Mouse (Mus musculus): ENCODE results near the gene Zfp609. TPM values are rescaled to one million over a fixed set of nuclear protein-coding genes. Genes with fewer than 3 reads are reported as not detected.
A peak's percentile ranks its signal among the peaks of the same experiment; 100 is the strongest.

Zfp609 gene
- polyA plus RNA-seq, 1 experiment from 2014 or later: 7.1 TPM

DNA sequence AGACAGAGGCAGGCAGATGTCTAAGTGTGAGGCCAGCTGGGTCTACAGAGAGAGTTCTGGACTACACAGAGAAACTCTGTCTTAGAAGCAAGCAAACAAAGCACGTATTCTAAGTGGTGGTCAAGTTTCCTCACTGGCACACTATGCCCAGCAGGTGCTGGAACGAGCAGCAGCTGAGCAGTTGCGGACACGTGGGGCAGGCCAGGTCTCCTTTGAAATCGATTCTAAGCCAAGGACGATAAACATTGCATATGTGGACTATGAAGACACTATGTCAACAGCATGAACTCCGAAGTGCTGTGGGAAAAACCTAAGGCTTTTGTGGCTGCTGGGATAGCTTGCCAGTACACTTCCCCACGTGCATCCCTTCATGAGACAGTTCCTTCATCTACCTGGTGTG lies 67.4 kb downstream of the Zfp609 start:
- 84% methylated on average over 8 of the region's 8 CpGs for WGBS
- Histone ChIP-seq H3K9me3 (replicated peaks) (no peaks in the 10 kb centered on the region), H3K9ac (no peak overlapping the region), H3K36me3 (no peaks in the 10 kb centered on the region), H3K4me1 (replicated peaks) (peaks cover 33% of the 10 kb centered on the region), H3K4me2 (no peak overlapping the region), H3K27me3 (replicated peaks) (no peaks in the 10 kb centered on the region), H3K4me3 (no peak overlapping the region), H3K27ac (ENCODE audit: poor library complexity, severe bottlenecking) (no peak overlapping the region)
- ATAC-seq (ENCODE audit: insufficient number of reproducible peaks, low FRiP score): no peak

DNA sequence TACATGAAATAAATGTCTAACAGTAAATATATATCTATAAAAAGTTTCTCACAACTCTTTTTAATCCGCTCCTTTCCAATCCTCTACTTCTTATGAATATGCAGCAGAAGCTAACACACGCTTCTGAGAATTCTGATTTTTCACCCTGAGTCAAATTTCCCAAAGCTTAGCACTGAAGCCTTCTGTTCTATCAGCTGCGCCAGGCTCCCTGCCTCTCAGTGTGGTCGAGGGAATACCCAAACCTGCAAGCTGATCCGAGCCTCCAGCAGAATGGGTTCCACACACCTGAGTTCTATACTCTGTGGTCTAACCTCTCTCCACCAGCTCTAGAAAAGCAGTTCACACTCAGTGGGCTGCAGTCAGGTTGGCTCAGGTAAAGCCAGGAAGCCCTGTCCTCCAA lies 68.1 kb downstream of the Zfp609 start:
- Histone ChIP-seq H3K9me3 (replicated peaks) (no peaks in the 10 kb centered on the region), H3K36me3 (no peaks in the 10 kb centered on the region), H3K4me3 (no peak overlapping the region), H3K9ac (no peak overlapping the region), H3K27me3 (replicated peaks) (no peaks in the 10 kb centered on the region), H3K27ac (ENCODE audit: poor library complexity, severe bottlenecking) (no peak overlapping the region), H3K4me2 (no peak overlapping the region), H3K4me1 (replicated peaks) (peaks cover 33% of the 10 kb centered on the region)
- no peak for ATAC-seq (ENCODE audit: insufficient number of reproducible peaks, low FRiP score)
- 86% methylated on average over 5 of the region's 5 CpGs for WGBS

DNA sequence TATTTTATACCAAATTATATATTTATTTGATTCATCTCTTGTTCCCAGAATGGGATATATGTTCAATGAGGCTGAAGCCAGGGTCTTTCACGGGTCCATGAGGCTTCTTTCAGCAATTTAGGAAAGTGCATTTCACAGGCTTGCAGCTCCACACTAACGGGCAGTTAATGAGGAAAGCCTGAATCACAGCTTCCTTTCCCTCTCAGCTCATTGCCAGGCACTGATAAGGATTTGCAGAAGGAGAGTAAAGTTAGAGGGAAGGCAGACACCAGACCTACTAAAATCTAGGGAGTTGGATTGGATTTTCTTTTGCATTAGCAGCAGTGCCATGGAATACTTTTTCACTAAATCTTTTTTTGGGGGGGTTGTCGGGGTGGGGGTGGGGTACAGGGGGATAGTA lies 69.5 kb downstream of the Zfp609 start:
- no peak overlapping the region for H3K4me3 ChIP-seq
- 25% methylated on average over 3 of the region's 3 CpGs for WGBS
- H3K4me2 ChIP-seq: no peak overlapping the region
- no peaks in the 10 kb centered on the region for H3K27me3 ChIP-seq (replicated peaks)
- H3K27ac ChIP-seq (ENCODE audit: poor library complexity, severe bottlenecking): peak overlapping the region; percentile 69
- H3K9me3 ChIP-seq (replicated peaks): 0 out of 2 replicates have a peak, but pooled peaks cover 3% of the 10 kb centered on the region
- H3K36me3 ChIP-seq: no peaks in the 10 kb centered on the region
- H3K4me1 ChIP-seq (replicated peaks): peaks cover 33% of the 10 kb centered on the region
- no peak for ATAC-seq (ENCODE audit: insufficient number of reproducible peaks, low FRiP score)
- no peak overlapping the region for H3K9ac ChIP-seq

DNA sequence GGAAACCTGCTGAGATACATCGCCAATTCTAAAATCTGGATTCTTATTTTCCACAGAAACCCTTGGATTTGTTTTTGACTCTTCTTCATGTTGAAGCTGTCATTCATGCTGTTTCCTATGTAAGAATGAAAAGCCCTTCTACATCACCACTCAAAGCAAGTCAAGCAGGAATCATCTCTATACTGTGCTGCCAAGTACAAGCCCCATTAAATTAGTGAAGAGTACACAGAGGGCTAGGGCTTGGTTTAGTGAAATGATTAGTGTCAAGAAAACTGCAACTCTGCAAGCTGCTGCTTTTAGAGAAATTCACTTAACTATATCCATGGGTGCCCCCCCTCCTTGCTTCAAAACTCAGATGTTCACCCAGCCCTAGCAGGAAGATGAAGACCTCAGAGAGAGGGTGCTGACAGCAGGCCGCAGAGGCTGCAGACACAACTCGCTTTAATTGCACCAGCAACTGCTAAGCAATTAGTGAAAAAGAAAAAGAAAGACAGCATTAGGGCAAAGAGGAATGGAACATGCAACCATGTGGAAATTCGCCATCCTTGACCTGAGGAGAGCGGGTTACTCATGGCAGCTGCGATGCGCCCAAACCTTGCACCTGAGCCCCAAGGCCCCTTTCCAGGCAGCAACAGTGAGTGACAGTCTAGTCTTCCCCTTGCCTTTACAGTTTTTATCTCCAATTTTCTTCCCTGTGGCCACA lies 71.5 kb downstream of the Zfp609 start:
- no peak overlapping the region for H3K4me2 ChIP-seq
- 0 out of 2 replicates have a peak, but pooled peaks cover 5% of the 10 kb centered on the region for H3K9me3 ChIP-seq (replicated peaks)
- peaks cover 32% of the 10 kb centered on the region for H3K4me1 ChIP-seq (replicated peaks)
- no peak overlapping the region for H3K4me3 ChIP-seq
- no peak for ATAC-seq (ENCODE audit: insufficient number of reproducible peaks, low FRiP score)
- no peaks in the 10 kb centered on the region for H3K27me3 ChIP-seq (replicated peaks)
- H3K36me3 ChIP-seq: no peaks in the 10 kb centered on the region
- H3K9ac ChIP-seq: 0 out of 2 replicates have a peak overlapping the region, but pooled peaks have one; percentile 30
- H3K27ac ChIP-seq (ENCODE audit: poor library complexity, severe bottlenecking): no peak overlapping the region
- WGBS: 81% methylated on average over 7 of the region's 7 CpGs

DNA sequence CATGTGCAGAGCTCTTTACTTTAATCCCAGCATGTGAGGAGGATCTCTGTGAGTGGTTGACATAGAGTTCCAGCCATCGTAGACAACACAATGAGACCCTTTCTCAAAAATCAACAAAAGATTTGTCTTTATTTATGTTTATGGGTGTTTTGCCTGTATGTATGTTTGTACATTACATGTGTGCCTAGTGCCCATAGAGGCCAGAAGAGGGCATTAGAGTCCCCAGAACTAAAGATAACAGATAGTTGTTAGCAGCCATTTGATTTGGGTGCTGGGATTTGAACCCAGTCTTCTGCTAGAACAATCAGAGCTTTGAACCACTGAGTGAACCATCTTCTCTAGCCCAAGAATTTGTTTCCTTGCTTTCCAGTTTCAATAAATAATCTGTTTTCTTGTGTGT lies 72.2 kb downstream of the Zfp609 start:
- Histone ChIP-seq H3K36me3 (no peaks in the 10 kb centered on the region), H3K9me3 (replicated peaks) (0 out of 2 replicates have a peak, but pooled peaks cover 5% of the 10 kb centered on the region), H3K4me2 (no peak overlapping the region), H3K4me3 (no peak overlapping the region), H3K27me3 (replicated peaks) (no peaks in the 10 kb centered on the region), H3K27ac (ENCODE audit: poor library complexity, severe bottlenecking) (no peak overlapping the region), H3K9ac (no peak overlapping the region), H3K4me1 (replicated peaks) (peaks cover 33% of the 10 kb centered on the region)
- no peak for ATAC-seq (ENCODE audit: insufficient number of reproducible peaks, low FRiP score)
- WGBS: 94% methylated on average over 1 of the region's 1 CpGs

- no peaks in the 10 kb centered on the region for H3K36me3 ChIP-seq
- ATAC-seq (ENCODE audit: insufficient number of reproducible peaks, low FRiP score): no peak
- 89% methylated on average over 3 of the region's 3 CpGs for WGBS
- peaks cover 23% of the 10 kb centered on the region for H3K4me1 ChIP-seq (replicated peaks)
- H3K4me2 ChIP-seq: no peak overlapping the region
- H3K9ac ChIP-seq: no peak overlapping the region
- H3K27ac ChIP-seq (ENCODE audit: poor library complexity, severe bottlenecking): no peak overlapping the region
- H3K4me3 ChIP-seq: no peak overlapping the region
- 0 out of 2 replicates have a peak, but pooled peaks cover 5% of the 10 kb centered on the region for H3K9me3 ChIP-seq (replicated peaks)
- no peaks in the 10 kb centered on the region for H3K27me3 ChIP-seq (replicated peaks)
Observed at GRCm38 (mm10) chr9:65752632-65753031, 74.7 kb downstream of the Zfp609 start.

GRCm38 (mm10) chr9:65751906-65752305 lies 75.5 kb downstream of the Zfp609 start:
- H3K4me2 ChIP-seq: no peak overlapping the region
- no peaks in the 10 kb centered on the region for H3K36me3 ChIP-seq
- no peaks in the 10 kb centered on the region for H3K27me3 ChIP-seq (replicated peaks)
- H3K9me3 ChIP-seq (replicated peaks): 0 out of 2 replicates have a peak, but pooled peaks cover 5% of the 10 kb centered on the region
- WGBS: 95% methylated on average over 7 of the region's 7 CpGs
- no peak for ATAC-seq (ENCODE audit: insufficient number of reproducible peaks, low FRiP score)
- H3K4me1 ChIP-seq (replicated peaks): peaks cover 17% of the 10 kb centered on the region
- no peak overlapping the region for H3K9ac ChIP-seq
- H3K4me3 ChIP-seq: no peak overlapping the region
- no peak overlapping the region for H3K27ac ChIP-seq (ENCODE audit: poor library complexity, severe bottlenecking)

GRCm38 (mm10) chr9:65748102-65748501 lies 79.3 kb downstream of the Zfp609 start:
- H3K9ac ChIP-seq: no peak overlapping the region
- no peak overlapping the region for H3K4me3 ChIP-seq
- 0 out of 2 replicates have a peak, but pooled peaks cover 5% of the 10 kb centered on the region for H3K9me3 ChIP-seq (replicated peaks)
- H3K4me1 ChIP-seq (replicated peaks): peaks cover 36% of the 10 kb centered on the region
- H3K27ac ChIP-seq (ENCODE audit: poor library complexity, severe bottlenecking): no peak overlapping the region
- 73% methylated on average over 4 of the region's 4 CpGs for WGBS
- H3K27me3 ChIP-seq (replicated peaks): no peaks in the 10 kb centered on the region
- ATAC-seq (ENCODE audit: insufficient number of reproducible peaks, low FRiP score): no peak
- no peaks in the 10 kb centered on the region for H3K36me3 ChIP-seq
- H3K4me2 ChIP-seq: no peak overlapping the region

- ATAC-seq (ENCODE audit: insufficient number of reproducible peaks, low FRiP score): no peak
- Histone ChIP-seq H3K36me3 (no peaks in the 10 kb centered on the region), H3K4me2 (no peak overlapping the region), H3K4me3 (no peak overlapping the region), H3K4me1 (replicated peaks) (peaks cover 39% of the 10 kb centered on the region), H3K27me3 (replicated peaks) (no peaks in the 10 kb centered on the region), H3K9me3 (replicated peaks) (no peaks in the 10 kb centered on the region), H3K27ac (ENCODE audit: poor library complexity, severe bottlenecking) (no peak overlapping the region), H3K9ac (no peak overlapping the region)
- WGBS: 66% methylated on average over 2 of the region's 2 CpGs
Observed at GRCm38 (mm10) chr9:65746479-65746878, 80.9 kb downstream of the Zfp609 start.

DNA sequence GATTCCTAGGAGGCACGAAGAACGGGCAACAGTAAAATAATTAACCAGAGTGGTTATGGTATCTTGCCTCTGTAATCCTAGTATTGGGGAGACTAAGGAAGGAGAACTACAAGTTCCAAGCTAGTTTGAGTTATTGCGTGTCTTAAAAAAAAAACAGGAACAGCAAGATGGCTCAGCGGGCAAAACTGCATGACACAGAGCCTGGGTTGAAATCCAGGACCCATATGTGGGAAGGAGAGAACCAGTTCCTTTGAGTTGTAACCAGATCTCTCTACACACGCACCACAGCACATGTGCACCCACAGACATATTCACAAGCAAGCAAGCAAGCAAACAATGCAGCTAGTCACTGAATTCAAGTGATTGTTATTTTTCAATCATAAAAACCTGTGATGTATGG lies 81.9 kb downstream of the Zfp609 start:
- peak overlapping the region; percentile 80 for H3K27ac ChIP-seq (ENCODE audit: poor library complexity, severe bottlenecking)
- no peaks in the 10 kb centered on the region for H3K27me3 ChIP-seq (replicated peaks)
- H3K9me3 ChIP-seq (replicated peaks): no peaks in the 10 kb centered on the region
- peaks cover 34% of the 10 kb centered on the region for H3K4me1 ChIP-seq (replicated peaks)
- ATAC-seq (ENCODE audit: insufficient number of reproducible peaks, low FRiP score): no peak
- H3K4me2 ChIP-seq: no peak overlapping the region
- H3K36me3 ChIP-seq: no peaks in the 10 kb centered on the region
- H3K4me3 ChIP-seq: no peak overlapping the region
- H3K9ac ChIP-seq: no peak overlapping the region
- 84% methylated on average over 5 of the region's 5 CpGs for WGBS

DNA sequence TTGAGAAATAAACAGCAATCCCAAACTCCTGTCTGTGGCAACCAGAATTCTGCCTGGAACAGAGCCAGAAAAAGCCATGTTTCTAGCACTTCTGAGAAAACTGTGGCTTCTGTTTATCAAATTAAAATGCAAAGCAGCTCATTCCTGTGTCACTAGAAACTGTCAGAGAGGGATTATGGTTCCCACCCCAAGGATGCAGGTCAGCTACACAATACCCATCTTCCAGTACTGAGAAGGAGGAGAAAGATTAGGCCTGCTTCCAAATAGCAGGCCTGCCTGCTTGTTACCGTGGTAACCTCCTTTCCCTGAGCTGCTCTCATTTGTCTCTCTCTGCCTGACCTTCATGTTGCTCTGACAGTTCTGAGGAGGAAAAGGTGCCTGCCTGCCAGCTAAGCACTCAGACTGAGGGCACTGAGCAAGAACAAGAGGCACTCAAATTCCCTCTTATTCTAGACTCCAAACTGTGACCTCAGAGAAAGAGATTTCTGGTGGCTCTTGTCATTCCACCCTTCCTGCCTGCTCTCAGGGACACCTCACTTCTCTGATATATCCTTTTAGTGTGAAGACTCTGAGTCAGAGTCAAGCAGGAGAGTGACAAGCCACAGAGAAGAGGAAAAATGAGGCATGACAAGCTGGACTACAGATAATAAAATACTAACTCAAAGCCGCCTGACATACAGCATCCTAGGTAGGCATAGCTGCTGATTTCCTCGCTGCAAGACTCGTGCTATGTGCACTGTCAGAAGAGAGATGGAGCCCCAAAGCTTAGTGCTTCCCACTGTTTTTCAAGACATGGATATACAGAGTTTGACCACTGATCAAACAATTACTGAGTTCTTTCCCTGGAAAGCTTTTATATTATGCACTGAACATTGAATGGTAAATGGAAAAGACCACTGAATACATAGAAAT lies 82.9 kb downstream of the Zfp609 start:
- Histone ChIP-seq H3K27me3 (replicated peaks) (no peaks in the 10 kb centered on the region), H3K4me2 (peak overlapping the region; percentile 38; the same call in 1 of the 2 replicates), H3K27ac (ENCODE audit: poor library complexity, severe bottlenecking) (peak overlapping the region; percentile 80), H3K36me3 (no peaks in the 10 kb centered on the region), H3K4me3 (no peak overlapping the region), H3K9ac (peak overlapping the region; percentile 20; the same call in 1 of the 2 replicates), H3K4me1 (replicated peaks) (peaks cover 34% of the 10 kb centered on the region), H3K9me3 (replicated peaks) (no peaks in the 10 kb centered on the region)
- ATAC-seq (ENCODE audit: insufficient number of reproducible peaks, low FRiP score): no peak
- WGBS: 25% methylated on average over 4 of the region's 4 CpGs
